Mouse (Mus musculus) thymus, postnatal 0 days (tissue): Measurements from ENCODE around the gene 9130230L23Rik. TPM values are rescaled to one million over a fixed set of nuclear protein-coding genes. Genes with fewer than 3 reads are reported as not detected.

Experiments used
- DNase-seq: peaks from one replicate; pipeline ENCODE4 v3.0.0-alpha.2; 2015; ENCODE audit warnings: low spot score
- microRNA-seq: library from miRNA; unstranded; fragments of <30 nt; microRNA quantifications from one replicate; pipeline ENCODE4, GENCODE M21; 2016; ENCODE audit warnings: borderline number of aligned reads
- polyA plus RNA-seq: library from polyadenylated mRNA; unstranded; fragments of >200 nt; fragmentation: Nextera tagmentation; extraction: Ambion mirVana; gene quantifications from 2 replicates; pipeline ENCODE4 v1.2.1, GENCODE M21; 2015

9130230L23Rik gene
- polyA plus RNA-seq, 1 experiment from 2014 or later, result 1.0 TPM

GRCm38 (mm10) chr5:65955343-65956143 is 48.5 kb downstream of the 9130230L23Rik start:
- DNase-seq, result peak; percentile 95

GRCm38 (mm10) chr5:65954130-65955080 is 49.7 kb downstream of the 9130230L23Rik start:
- no peak for DNase-seq

- peak; percentile 55 for DNase-seq
Observed at GRCm38 (mm10) chr5:65951513-65951909, 52.6 kb downstream of the 9130230L23Rik start.

GRCm38 (mm10) chr5:65950679-65951512 is 53.2 kb downstream of the 9130230L23Rik start:
- peak; percentile 54 for DNase-seq

GRCm38 (mm10) chr5:65950236-65950635 is 53.8 kb downstream of the 9130230L23Rik start:
- no peak for DNase-seq

- peak; percentile 74 for DNase-seq
Observed at GRCm38 (mm10) chr5:65949822-65950221, 54.3 kb downstream of the 9130230L23Rik start.

GRCm38 (mm10) chr5:65941145-65941544 is 62.9 kb downstream of the 9130230L23Rik start:
- DNase-seq, result no peak

- DNase-seq, result peak; percentile 82
Observed at GRCm38 (mm10) chr5:65937998-65938715, 65.9 kb downstream of the 9130230L23Rik start.

- DNase-seq, result peak; percentile 53
Observed at GRCm38 (mm10) chr5:65937011-65937726, 66.9 kb downstream of the 9130230L23Rik start.

GRCm38 (mm10) chr5:65934783-65935182 is 69.3 kb downstream of the 9130230L23Rik start, which contains the start of gene Chrna9:
Gene Chrna9, plus strand, starts transcription at chr5:65934921.
- peak; percentile 67 for DNase-seq

GRCm38 (mm10) chr5:65933764-65934163 is 70.3 kb downstream of the 9130230L23Rik start:
- no peak for DNase-seq

GRCm38 (mm10) chr5:65933258-65933657 is 70.8 kb downstream of the 9130230L23Rik start:
- DNase-seq, result no peak

GRCm38 (mm10) chr5:65930171-65930570 is 73.9 kb downstream of the 9130230L23Rik start:
- no peak for DNase-seq

Small RNA genes within 50 kb of the gene (microRNA-seq; reads per million reads assigned to microRNA genes)
- not detected for gene Gm25952

Other genes with a start within 250 kb of the 9130230L23Rik start
- 23.6 and 26.9 TPM in 2 replicates for gene N4bp2, start 240.8 kb downstream of the 9130230L23Rik start, polyA plus RNA-seq
- gene Rhoh, start 143.1 kb downstream of the 9130230L23Rik start, polyA plus RNA-seq, result 174 and 206 TPM in 2 replicates
- gene Chrna9, start 69.4 kb downstream of the 9130230L23Rik start, polyA plus RNA-seq, result 244 and 286 TPM in 2 replicates
- gene Rbm47, start 168.8 kb upstream of the 9130230L23Rik start, polyA plus RNA-seq, result 13.1 and 14.4 TPM in 2 replicates